Mouse (Mus musculus) lung, adult 2 months (tissue): ENCODE measurements around the gene Anp32e.

Source experiments
- CTCF ChIP-seq: fragments of 200-500 bp; IDR thresholded peaks from 2 replicates; pipeline ENCODE4 v1.5.1; 2011; ENCODE audit warnings: mild to moderate bottlenecking, low read length, control low read depth; ENCODE audit not compliant: insufficient read depth
- POLR2A ChIP-seq: fragments of 200-500 bp; IDR thresholded peaks from 2 replicates; pipeline ENCODE4 v1.6.1; 2011; ENCODE audit warnings: low read depth, mild to moderate bottlenecking, control low read depth, low read length, borderline replicate concordance; ENCODE audit errors: extremely low read depth

GRCm38 (mm10) chr3:95982129-95982528 lies 53.1 kb downstream of the Anp32e start:
- TF ChIP-seq POLR2A (no peak), CTCF (no peak)
